Mouse (Mus musculus) olfactory bulb, adult 2 months (tissue): ENCODE measurements around the gene Cchcr1.

Experiments used
- CTCF ChIP-seq: fragments of 200-500 bp; IDR thresholded peaks from 2 replicates; pipeline ENCODE4 v1.5.1; 2012; ENCODE audit warnings: low read depth, mild to moderate bottlenecking, low read length, moderate library complexity; ENCODE audit not compliant: insufficient read depth
- POLR2A ChIP-seq: fragments of 200-500 bp; IDR thresholded peaks from 2 replicates; pipeline ENCODE4 v1.6.1; 2012; ENCODE audit warnings: mild to moderate bottlenecking, low read depth, low read length, moderate library complexity; ENCODE audit not compliant: insufficient read depth

DNA sequence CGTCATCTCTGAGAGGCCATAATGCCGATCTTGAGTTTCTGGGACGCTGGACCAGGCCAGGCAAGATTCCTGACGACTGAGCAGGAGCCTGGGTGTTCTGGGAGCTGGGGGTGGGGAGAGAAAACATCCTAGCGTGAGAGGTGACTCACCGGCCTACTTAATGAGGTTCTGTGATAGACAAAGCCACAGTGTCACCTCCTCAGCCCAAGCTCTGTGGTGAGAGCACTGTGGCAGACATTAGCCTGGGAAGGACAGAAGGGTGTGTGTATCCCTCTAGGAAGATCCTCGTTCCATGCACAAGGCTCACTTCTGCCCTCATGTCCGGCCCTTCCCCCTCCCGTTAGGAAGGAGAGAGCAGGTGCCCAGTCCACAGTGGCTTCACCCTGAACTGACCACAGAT is 40.5 kb downstream of the Cchcr1 start:
- TF ChIP-seq CTCF (no peak; the same call in 1 of the 2 replicates), POLR2A (no peak)
